Mouse (Mus musculus): ENCODE measurements around the gene Ranbp3. TPM values are rescaled to one million over a fixed set of nuclear protein-coding genes. Genes with fewer than 3 reads are reported as not detected.

Ranbp3 gene
- total RNA-seq, 2 experiments from 2014 or later: 88.4 to 97.2 TPM

- intact Hi-C loops (cut with DNase I): no loop called here
- DNase-seq (ENCODE audit: extremely low spot score in 1 of 2, low spot score in 2 of 2): peak; percentile 65 to 91
These were observed 4.5 kb upstream of the Ranbp3 start for GRCm38 (mm10) chr17:56668384-56669144.

- intact Hi-C loops (cut with DNase I): loop anchor here (5.0 kb wide), 1 partner anchor 57 kb away; the partner anchor contains the start of gene Rpl36
- DNase-seq (ENCODE audit: extremely low spot score in 1 of 2, low spot score in 2 of 2): no peak
These were observed 3.3 kb upstream of the Ranbp3 start for GRCm38 (mm10) chr17:56669766-56670165.

- intact Hi-C loops (cut with DNase I): loop anchor here (5.0 kb wide), 1 partner anchor 62 kb away; the partner anchor contains the start of gene Rpl36
- no peak for DNase-seq (ENCODE audit: extremely low spot score in 1 of 2, low spot score in 2 of 2)
These were observed 738 bp downstream of the Ranbp3 start for GRCm38 (mm10) chr17:56673647-56674416.

GRCm38 (mm10) chr17:56681791-56682190 is 8.7 kb downstream of the Ranbp3 start:
- DNase-seq (ENCODE audit: extremely low spot score in 1 of 2, low spot score in 2 of 2): no peak
- intact Hi-C loops (cut with DNase I): no loop called here

- no peak for DNase-seq (ENCODE audit: extremely low spot score in 1 of 2, low spot score in 2 of 2)
- intact Hi-C loops (cut with DNase I): no loop called here
These were observed 9.8 kb downstream of the Ranbp3 start for GRCm38 (mm10) chr17:56682880-56683279.

- intact Hi-C loops (cut with DNase I): no loop called here
These were observed 10.5 kb downstream of the Ranbp3 start for GRCm38 (mm10) chr17:56683546-56684140.

GRCm38 (mm10) chr17:56684649-56685048 is 11.6 kb downstream of the Ranbp3 start:
- no peak for DNase-seq (ENCODE audit: extremely low spot score in 1 of 2, low spot score in 2 of 2)
- intact Hi-C loops (cut with DNase I): no loop called here

More at GRCm38 (mm10) chr17:56683546-56684140, 10.5 kb downstream of the Ranbp3 start:
- DNase-seq (ENCODE audit: extremely low spot score in 1 of 2, low spot score in 2 of 2): no peak

- no peak for DNase-seq (ENCODE audit: extremely low spot score in 1 of 2, low spot score in 2 of 2)
- intact Hi-C loops (cut with DNase I): no loop called here
These were observed 13.7 kb downstream of the Ranbp3 start for GRCm38 (mm10) chr17:56686801-56687200.

- no peak for DNase-seq (ENCODE audit: extremely low spot score in 1 of 2, low spot score in 2 of 2)
- intact Hi-C loops (cut with DNase I): no loop called here
These were observed 15.0 kb downstream of the Ranbp3 start for GRCm38 (mm10) chr17:56688045-56688444.

- intact Hi-C loops (cut with DNase I): no loop called here
- no peak for DNase-seq (ENCODE audit: extremely low spot score in 1 of 2, low spot score in 2 of 2)
These were observed 15.6 kb downstream of the Ranbp3 start for GRCm38 (mm10) chr17:56688689-56689088.

- no peak for DNase-seq (ENCODE audit: extremely low spot score in 1 of 2, low spot score in 2 of 2)
- intact Hi-C loops (cut with DNase I): no loop called here
These were observed 20.3 kb downstream of the Ranbp3 start for GRCm38 (mm10) chr17:56693395-56693794.

- peak; percentile 49 to 64 for DNase-seq (ENCODE audit: extremely low spot score in 1 of 2, low spot score in 2 of 2)
- intact Hi-C loops (cut with DNase I): no loop called here
These were observed 20.8 kb downstream of the Ranbp3 start for GRCm38 (mm10) chr17:56693851-56694310.

GRCm38 (mm10) chr17:56700451-56700850 is 27.4 kb downstream of the Ranbp3 start:
- intact Hi-C loops (cut with DNase I): no loop called here
- DNase-seq (ENCODE audit: extremely low spot score in 1 of 2, low spot score in 2 of 2): no peak

- DNase-seq (ENCODE audit: extremely low spot score in 1 of 2, low spot score in 2 of 2): no peak
- intact Hi-C loops (cut with DNase I): no loop called here
These were observed 29.9 kb downstream of the Ranbp3 start for GRCm38 (mm10) chr17:56703038-56703437.

- no peak for DNase-seq (ENCODE audit: extremely low spot score in 1 of 2, low spot score in 2 of 2)
- intact Hi-C loops (cut with DNase I): no loop called here
These were observed 33.4 kb downstream of the Ranbp3 start for GRCm38 (mm10) chr17:56706515-56706914.

GRCm38 (mm10) chr17:56708692-56709091 is 35.6 kb downstream of the Ranbp3 start:
- intact Hi-C loops (cut with DNase I): no loop called here
- DNase-seq (ENCODE audit: extremely low spot score in 1 of 2, low spot score in 2 of 2): no peak

- intact Hi-C loops (cut with DNase I): no loop called here
These were observed 36.6 kb downstream of the Ranbp3 start for GRCm38 (mm10) chr17:56709708-56710107.

GRCm38 (mm10) chr17:56715360-56715759 is 42.3 kb downstream of the Ranbp3 start:
- intact Hi-C loops (cut with DNase I): loop anchor here (5.0 kb wide), 1 partner anchor 47 kb away; the partner anchor contains the start of gene Dus3l
- DNase-seq (ENCODE audit: extremely low spot score in 1 of 2, low spot score in 2 of 2): no peak

More at GRCm38 (mm10) chr17:56709708-56710107, 36.6 kb downstream of the Ranbp3 start:
- DNase-seq (ENCODE audit: extremely low spot score in 1 of 2, low spot score in 2 of 2): no peak

Measured in left cerebral cortex, postnatal 10 days (tissue).